Mouse (Mus musculus) ES-CJ7 (cell line): ENCODE measurements around the gene Pygo1.

ENCODE experiments used
- DNase-seq: peaks from one replicate; pipeline ENCODE4 v3.0.0; 2011; ENCODE audit warnings: low read depth, low spot score

Pygo1 gene

DNA sequence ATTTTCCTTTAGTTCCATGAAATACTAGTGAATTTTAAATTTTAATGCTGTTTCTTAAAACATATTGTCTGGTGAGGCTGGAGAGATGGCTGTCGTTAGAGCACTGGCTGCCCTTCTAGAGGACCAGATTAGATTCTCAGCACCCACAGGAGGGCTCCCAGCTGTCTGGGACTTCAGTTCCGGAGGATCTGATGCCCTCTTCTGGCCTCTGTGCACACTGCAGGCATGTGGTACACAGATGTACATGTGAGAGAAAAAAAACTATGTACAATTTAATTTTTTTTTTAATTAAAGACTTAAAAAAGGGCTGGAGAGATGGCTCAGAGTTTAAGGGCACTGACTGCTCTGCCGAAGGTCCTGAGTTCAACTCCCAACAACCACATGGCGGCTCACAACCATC, 9.9 kb downstream of the Pygo1 start:
- DNase-seq, result peak; percentile 71

DNA sequence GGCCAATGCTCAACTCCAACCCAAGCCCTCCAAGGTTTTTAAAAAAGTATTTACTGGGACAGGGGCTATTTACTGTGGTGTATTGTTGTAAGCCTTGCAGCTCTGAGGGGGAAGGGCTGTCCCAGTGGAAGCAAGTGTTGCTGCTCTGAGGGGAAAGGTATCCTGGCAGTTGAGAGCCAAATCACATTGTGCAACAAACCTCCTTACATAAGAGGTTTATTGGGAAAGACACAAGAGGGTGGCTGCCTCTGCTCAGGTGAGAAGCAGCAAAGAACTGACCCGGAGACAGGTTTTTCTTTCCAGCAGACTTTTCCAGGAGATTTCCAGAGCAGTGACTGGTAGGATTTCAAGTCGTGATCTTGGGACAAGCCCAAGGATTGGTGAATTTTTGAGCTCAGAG, 10.9 kb downstream of the Pygo1 start:
- no peak for DNase-seq

DNA sequence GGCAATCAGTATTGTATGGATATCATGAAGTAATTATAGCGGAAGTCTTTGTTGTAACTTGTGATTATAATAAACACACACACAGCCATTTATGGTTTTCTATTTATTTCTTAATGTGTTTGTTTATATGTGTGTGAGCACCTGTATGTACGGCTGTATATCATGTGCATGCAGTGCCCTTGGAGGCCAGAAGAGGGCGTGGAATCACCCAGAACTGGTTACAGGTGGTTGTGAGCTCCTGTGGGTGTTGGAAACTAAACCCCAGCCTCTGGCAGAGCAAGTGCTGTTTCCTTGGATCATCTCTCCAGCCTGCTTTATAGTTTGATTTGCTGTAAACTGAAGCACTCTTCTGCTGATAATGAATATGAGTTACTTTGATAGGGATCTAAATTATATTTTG, 18.0 kb downstream of the Pygo1 start:
- peak; percentile 75 for DNase-seq

DNA sequence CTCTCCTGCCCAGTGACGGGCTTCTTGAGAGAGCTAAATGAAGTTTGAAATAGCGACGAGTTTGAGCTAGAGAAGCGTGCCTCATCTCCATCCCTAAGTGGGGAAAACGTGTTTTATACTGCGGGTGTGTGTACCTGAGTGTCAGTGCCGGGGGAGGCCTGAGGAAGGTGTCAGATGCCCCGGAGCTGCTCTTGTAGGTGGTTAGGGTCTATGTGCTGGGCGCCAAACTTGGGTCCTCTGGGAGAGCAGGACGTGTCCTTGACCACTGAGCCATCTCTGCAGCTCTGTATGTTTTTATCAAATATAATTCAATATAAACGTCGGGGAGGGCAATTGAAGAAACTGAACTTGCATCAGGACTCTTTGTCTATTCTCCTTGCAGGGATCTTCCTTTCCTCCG, 18.8 kb downstream of the Pygo1 start:
- DNase-seq, result no peak

- DNase-seq, result no peak
Observed at GRCm38 (mm10) chr9:72947010-72947409, 21.6 kb downstream of the Pygo1 start.

DNA sequence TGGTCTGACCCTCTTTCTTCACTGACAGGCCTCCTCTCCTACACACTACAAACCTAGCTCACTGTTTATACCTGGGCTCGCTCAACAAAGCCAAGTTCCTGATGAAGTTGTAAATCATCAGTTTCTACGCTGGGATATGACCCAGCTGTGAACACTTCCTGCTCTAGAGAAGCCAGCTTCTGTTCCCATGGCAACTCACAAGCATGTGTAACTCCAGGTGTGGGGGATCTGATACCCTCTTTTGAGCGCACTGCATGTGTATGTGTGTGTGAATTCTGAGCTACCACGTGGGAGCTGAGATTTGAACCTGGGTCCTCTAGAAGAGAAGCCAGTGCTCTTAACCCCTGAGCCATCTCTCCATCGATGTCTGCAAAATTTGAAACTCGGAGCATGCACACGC, 24.1 kb downstream of the Pygo1 start:
- DNase-seq, result no peak

GRCm38 (mm10) chr9:72954746-72955145, 29.3 kb downstream of the Pygo1 start:
- DNase-seq, result peak; percentile 76

- DNase-seq, result peak; percentile 81
Observed at GRCm38 (mm10) chr9:72955546-72955945, 30.1 kb downstream of the Pygo1 start.

GRCm38 (mm10) chr9:72958521-72959450, 33.3 kb downstream of the Pygo1 start, which contains the start of the genes Dyx1c1 and Gm44503:
TSS of gene Dyx1c1 (plus strand) at chr9:72958785.
TSS of gene Gm44503 (plus strand) at chr9:72958852.
- peak; percentile 86 for DNase-seq

- DNase-seq, result no peak
Observed at GRCm38 (mm10) chr9:72961346-72961745, 35.9 kb downstream of the Pygo1 start.

DNA sequence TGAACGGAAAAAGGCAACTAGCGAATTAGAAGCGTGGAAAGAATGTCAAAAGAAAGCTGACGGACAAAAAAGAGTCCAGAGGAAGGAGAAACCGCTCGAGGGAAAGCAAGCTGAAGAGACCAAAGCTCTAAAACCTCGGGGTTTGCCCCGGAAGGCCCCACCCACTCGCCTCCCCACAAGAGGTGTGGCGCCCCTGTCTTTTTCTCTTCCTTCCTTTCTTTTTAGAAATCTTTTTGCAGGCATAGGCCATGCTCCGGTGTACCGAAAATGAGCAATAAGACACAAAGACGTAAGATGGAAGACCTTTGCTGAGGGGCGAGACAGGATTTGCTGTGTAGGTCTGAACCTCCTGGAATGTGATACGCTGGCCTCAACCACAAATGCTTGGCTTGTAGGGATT, 36.5 kb downstream of the Pygo1 start:
- DNase-seq, result peak; percentile 42

DNA sequence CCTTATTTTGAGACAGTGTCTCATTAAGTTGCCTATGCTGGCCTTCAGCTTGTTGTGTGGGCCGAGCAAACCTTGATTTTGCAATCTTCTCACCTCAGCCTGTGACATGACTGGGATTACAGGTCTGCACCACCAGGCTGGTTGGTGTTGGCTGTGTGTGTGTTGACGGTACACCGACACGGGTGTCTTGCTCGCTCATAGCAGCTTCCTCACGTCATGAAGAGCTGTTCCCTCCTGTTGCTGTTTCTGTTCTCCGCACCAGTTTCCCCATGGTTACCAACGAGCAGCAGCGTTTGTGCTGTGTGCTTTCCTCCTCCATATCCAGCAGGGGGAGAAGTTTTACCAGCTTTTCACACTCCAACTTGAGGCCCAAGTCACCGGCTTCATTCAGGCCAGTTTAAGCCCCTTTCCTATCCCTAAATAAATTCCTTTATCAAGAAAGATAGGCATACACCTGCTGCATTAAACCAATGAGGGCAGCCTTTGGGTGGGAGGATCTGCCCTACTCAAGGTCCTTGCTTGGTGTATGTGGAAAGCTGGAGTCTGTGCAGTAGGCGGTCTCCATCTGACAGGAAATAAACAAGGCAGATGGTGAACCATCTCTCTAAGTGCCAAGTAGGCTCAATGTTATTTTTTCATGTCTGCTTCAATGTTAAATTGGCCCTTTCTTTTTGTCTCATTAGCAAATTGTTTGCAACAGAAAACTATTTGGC, 43.1 kb downstream of the Pygo1 start:
- peak; percentile 81 for DNase-seq

DNA sequence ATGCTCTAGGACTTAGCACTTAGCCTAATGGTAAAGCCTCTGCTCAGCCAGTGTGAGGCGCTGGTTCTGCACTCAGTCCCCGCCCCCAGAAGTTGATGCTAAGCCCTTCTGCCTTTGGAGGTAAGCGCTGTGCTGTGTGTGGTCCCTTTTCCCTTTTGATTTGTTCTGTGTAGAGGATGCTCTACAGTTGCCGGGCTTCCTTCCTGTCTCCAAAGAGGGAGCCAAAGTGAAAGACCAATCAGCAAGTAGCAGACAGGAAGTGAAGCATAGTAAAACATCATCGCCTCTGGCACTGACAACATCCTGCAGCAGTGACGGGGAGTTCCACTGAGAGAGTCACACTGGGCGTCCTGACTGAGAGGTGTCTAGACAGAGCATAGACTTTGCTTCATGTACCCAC, 44.4 kb downstream of the Pygo1 start:
- DNase-seq, result peak; percentile 91

GRCm38 (mm10) chr9:72972435-72972834, 47.0 kb downstream of the Pygo1 start:
- DNase-seq, result no peak

GRCm38 (mm10) chr9:72972984-72973383, 47.5 kb downstream of the Pygo1 start:
- peak; percentile 43 for DNase-seq

GRCm38 (mm10) chr9:72974734-72975133, 49.3 kb downstream of the Pygo1 start:
- DNase-seq, result no peak

- no peak for DNase-seq
Observed at GRCm38 (mm10) chr9:72975242-72975641, 49.8 kb downstream of the Pygo1 start.

DNA sequence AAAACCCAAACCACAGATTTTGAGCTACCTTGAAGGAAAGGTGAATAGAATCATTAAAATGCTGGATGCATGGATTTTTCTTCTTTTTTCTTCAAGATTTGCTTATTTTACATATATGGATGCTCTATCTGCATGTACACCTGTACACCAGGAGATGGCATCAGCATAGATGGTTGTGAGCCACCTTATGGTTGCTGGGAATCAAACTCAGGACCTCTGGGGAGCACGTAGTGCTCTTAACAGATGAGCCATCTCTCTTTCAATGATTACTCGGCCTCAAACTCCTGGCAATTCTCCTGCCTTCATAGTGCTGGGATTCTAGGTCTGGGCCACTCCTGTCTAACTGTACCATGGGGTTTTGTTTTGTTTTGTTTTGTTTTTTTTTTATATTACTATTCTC, 57.6 kb downstream of the Pygo1 start:
- no peak for DNase-seq

GRCm38 (mm10) chr9:72985250-72986220, 60.1 kb downstream of the Pygo1 start, which contains the start of the genes Ccpg1os and Ccpg1:
TSS of gene Ccpg1os (minus strand) at chr9:72985382.
TSS of gene Ccpg1 (plus strand) at chr9:72985429.
- DNase-seq, result peak; percentile 99

DNA sequence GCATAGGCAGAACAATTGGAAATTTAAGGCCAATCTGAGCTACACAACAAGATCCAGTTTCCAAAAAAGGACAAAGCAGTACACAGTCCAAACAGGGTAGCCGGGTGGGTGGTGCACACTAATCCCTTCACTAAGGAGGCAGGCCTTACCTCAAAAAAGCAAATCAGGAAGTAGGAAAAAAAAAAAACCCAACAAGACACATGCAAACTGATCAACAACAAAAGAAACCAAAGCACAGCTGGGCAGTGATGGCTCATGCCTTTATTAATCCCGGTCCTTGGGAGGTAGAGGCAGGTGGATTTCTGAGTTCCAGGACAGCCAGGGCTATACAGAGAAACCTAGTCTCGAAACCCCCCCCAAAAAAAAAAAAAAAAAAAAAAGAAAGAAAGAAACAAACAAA, 62.3 kb downstream of the Pygo1 start:
- no peak for DNase-seq

- DNase-seq, result no peak
Observed at GRCm38 (mm10) chr9:72988706-72989105, 63.3 kb downstream of the Pygo1 start.
